Mouse (Mus musculus) lung, postnatal 14 days (tissue): Measurements from ENCODE around the gene Maged2.
"Not testable (repeated sequence)": the region's sequence is repeated elsewhere in the genome, so short reads cannot be mapped to it uniquely, and the experiment has no call there.

Source experiments
- DNase-seq: peaks from one replicate; pipeline ENCODE4 v3.0.0; 2021

The Maged2 gene

DNA sequence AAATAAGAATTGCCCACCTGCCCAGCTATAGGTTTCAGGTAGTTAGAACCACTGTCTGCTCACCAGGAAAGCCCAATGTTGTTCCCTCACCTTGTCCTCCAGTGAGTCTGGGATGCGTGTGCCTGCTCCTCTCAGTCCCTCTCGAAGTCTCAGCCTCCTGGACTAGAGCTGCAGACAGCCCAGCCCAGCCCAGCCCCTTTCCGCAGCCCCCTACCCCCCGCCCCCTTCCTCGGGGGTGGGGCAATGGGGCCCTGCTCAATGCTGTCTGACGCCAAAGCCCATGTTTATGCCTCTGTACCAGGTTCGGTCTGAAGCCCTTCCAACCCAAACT is at the start of gene Maged2:
Gene Maged2 (minus strand): TSS at position 207 of the 331 bp plus-strand sequence.
- no peak for DNase-seq

DNA sequence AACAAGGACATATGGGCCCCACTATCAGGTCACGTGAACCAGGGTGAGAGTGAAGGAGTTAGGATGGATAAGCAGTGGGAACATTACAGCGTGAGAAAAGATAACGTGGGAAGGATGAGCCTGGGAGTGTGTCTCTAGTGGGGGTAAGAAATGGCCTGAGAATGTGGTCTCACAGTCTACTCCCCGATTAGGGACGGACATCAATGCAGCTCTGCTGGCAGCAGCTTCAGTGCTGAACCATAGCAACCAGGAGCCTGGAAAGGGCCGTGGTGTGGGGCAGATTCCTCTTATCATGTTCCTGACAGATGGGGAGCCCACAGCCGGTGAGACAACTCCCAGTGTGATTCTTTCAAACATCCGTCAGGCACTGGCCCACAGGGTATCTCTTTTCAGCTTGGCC is 34.1 kb upstream of the Maged2 start:
- no peak for DNase-seq

DNA sequence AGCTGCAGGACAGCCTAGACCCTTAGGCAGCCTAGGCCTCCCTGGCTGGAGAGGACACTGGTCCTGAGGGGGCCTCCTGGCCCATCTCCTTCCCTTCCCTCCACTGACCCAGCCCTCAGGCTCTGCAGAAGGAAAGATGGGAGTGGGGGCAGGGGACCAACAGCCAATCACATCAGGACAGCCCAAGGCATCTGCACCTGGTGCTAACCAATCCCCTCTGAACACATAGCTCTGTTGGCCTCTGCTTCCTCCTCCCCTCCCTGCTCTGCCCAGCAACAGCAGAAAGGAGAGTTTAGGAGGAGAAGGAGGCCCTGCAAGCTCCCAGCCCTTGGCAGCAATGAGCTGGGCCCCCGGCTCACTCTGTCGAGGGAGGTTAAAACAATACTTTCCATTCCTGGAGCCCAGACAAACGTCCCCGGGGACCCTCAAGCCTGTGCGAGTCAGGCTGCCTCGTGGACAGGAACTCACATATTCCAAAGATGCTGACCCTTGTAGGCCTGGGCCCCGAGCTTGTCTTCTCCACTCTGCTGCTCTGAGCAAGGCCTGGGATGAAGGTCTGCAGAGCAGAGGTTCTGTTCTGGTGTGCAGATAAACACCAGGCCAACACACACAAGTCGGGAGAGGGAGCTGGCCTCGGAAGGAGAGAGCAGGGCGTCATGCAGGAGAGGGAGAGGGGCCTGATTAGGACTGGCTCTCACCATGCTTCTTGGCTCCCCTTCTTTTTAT is 31.5 kb upstream of the Maged2 start:
- not testable (repeated sequence) for DNase-seq

DNA sequence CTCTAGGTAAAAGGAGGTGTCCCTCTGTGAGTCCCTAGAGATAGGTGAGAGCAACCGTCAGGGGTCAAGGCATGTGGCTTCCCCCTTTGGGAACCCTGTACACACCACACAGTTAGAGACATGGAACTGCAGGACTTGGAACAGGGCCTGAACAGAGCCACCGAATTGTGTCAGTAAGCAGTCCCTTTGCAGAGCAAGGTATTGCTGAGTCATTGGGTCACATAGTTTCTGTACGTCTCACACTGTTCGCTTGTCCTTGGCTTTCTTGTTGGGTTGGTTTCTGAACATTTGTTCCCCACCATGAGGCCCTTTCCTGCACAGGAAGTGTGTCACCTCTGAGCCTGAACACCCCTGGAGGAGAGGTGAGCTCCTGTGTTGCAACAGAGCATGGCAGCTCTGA is 29.1 kb upstream of the Maged2 start:
- not testable (repeated sequence) for DNase-seq

DNA sequence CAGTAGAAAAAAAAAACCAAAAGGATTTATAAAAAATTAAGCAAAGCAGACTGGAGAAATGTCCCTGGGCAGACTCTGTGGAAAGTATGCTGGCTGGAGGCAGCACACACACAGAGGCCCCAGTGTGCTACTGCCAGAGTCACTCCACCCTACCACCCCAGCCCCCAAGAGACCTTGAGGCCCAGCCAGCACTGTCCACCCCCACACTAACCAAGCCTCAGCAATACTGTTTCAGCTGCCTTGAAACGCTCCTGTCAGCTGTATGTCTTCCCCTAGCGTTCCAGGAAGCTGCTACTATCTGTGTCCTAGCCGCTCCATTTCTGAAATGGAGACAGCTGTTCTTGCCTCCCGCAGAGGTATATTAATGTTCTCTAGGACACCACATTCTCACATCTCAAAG is 16.2 kb upstream of the Maged2 start:
- no peak for DNase-seq

DNA sequence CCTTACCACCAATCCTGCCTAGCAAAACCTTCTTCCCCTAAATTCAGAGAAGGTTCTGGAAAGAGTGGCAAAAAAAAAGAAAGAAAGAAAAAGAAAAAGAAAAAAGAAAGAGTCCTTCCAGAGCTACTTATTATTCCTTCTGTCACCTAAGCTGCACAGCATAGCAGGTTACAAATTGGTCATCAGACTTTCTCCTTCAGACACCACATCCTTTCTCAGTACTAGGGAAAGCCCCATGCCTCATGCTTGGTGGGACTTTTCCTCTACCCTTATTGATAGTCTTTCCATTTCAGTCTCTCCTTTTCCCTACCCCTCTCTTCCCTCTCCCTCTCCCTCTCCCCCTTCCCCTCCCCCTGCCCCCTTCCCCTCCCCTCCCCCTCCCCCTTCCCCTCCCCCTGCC is 3.1 kb upstream of the Maged2 start:
- DNase-seq: no peak

DNA sequence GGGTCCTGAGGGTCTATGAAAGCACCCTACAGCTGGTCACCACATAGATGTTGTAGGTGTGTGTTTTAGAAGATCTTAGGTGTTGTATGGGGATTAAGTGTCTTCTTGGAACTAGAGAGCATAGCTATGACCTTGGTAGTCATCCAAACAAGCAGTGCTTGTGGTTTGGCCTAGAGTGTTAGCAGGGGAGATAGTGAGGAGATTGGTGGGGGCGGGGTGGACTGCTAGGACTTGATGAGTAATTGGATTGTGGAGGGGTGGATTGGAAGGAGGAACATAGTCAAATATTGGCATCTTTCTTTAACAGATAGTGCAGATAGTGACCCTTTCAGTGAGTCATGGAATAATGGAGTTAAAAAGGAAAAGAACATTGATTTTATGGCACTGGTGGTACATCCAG is 1.5 kb upstream of the Maged2 start:
- no peak for DNase-seq

DNA sequence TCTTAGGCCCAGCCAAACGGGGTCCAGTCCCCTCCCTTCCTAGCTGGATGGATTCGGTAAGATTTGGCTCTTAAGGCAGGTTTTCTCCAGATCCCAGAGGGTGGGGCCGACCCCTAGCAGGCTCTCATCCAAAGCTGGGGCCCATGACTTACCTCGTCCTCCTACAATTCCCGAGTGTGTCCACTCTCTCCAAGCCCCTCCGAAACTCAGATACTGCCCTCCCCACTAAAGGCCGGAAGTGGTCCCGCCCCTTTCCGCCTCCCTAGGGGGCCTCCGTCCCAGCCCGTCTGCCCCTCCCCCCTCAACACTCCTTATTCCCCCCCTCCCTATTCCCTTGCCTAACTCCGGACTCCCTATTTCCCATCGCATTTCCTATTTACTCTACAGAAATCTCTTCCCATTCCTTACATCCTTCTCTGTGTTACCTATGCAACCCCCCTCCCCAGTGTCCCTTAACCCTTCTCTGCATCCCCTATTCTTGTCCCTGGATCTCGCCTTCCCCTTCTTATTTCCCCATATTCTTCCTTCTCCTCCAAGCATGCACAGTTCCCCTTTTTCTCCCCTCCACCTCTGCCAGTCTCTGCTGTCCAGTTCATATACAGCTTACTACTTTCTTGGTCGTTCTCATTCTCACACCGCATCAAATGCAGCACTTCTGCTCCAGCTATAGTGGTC is 544 bp downstream of the Maged2 start:
- DNase-seq: peak; percentile 50

DNA sequence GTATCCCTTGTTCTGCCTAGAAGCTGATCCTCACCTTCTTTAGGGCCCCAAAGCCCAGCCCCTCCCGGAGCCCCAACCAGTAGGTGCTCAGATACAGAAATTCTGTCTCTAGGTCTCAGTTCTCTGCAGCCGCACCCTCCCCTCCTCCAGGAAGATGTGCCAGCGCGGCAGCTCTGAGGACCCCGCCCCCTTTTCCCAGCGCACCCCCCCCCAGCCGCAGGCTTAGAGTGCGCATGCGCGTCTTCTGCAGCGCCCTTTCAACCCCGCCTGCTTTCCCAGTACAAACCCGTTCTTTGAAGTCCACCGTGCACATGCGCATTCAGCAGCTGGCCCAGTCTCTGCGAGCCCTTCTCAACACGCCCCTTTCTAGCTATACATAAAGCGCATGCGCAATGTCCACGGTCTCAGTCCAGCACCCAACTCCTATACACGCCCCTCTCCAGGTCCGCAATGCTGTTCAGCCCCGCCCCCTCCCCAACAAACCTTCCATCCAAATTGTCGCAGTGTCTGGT is 1.3 kb downstream of the Maged2 start:
- DNase-seq: peak; percentile 88

DNA sequence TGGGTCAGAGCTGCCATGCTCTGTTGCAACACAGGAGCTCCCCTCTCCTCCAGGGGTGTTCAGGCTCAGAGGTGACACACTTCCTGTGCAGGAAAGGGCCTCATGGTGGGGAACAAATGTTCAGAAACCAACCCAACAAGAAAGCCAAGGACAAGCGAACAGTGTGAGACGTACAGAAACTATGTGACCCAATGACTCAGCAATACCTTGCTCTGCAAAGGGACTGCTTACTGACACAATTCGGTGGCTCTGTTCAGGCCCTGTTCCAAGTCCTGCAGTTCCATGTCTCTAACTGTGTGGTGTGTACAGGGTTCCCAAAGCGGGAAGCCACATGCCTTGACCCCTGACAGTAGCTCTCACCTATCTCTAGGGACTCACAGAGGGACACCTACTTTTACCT is 13.2 kb downstream of the Maged2 start:
- DNase-seq: not testable (repeated sequence)

DNA sequence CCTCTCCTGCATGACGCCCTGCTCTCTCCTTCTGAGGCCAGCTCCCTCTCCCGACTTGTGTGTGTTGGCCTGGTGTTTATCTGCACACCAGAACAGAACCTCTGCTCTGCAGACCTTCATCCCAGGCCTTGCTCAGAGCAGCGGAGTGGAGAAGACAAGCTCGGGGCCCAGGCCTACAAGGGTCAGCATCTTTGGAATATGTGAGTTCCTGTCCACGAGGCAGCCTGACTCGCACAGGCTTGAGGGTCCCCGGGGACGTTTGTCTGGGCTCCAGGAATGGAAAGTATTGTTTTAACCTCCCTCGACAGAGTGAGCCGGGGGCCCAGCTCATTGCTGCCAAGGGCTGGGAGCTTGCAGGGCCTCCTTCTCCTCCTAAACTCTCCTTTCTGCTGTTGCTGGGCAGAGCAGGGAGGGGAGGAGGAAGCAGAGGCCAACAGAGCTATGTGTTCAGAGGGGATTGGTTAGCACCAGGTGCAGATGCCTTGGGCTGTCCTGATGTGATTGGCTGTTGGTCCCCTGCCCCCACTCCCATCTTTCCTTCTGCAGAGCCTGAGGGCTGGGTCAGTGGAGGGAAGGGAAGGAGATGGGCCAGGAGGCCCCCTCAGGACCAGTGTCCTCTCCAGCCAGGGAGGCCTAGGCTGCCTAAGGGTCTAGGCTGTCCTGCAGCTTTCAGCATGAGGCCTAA is 15.5 kb downstream of the Maged2 start:
- not testable (repeated sequence) for DNase-seq
